Mouse (Mus musculus) CD4-positive, CD25-positive, alpha-beta regulatory T cell, adult 4 months (primary cell): Measurements from ENCODE around the gene Zdhhc7. TPM values are rescaled to one million over a fixed set of nuclear protein-coding genes. Genes with fewer than 3 reads are reported as not detected.

Source experiments
- ATAC-seq: one replicate; pipeline ENCODE4 v1.8.0; 2017
- polyA plus RNA-seq, 2 experiments: library from polyadenylated mRNA; unstranded; fragments of 100-300 nt; shearing (Covaris generic); gene quantifications; one replicate each; pipeline ENCODE4 v1.2.1; 2017

Zdhhc7 gene
- 1 to 10 TPM; 4.9 to 5.4 TPM for polyA plus RNA-seq

DNA sequence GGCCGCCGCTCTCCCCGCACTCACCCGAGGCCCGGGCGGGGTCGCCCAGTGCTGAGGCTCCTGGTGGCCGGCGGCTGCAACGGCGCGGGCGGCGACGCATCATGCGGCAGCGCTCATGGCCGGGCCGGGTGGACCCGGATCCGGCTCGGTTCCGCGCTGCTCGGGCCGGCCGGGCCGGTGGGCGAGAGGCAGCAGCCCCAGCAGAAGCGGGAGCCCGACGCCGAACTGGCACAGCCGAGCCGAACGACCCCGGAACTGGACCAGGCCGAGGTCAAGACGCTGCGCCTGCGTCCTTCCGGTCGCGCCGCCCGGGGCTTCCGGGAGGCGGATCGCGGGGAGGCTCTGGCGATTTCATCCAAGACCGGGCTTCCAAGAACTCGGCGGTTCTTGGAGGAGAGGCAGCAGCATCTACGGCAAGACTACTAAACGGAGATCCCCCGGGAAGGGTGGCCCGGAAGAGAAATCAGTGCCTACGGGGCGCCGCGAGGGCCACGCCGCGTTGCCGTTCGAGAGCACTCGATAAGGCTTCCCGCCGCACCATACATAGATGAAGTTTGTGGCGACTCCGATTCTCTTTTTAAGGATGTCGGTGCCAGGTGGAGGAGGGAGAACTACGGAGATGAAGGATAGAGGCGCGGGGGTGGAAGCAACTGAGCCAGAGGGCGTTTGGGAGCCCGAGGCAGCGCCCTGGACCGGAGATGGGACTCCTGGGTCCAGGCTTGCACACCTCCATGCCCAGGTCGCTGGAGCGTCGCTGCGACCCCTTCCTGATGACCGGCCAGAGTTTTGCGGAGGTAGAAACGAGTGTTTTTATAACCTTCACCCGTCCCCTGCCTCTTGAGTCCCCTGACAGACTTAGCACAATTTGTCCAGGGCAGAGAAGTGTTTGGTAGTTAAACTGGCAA, at the start of gene Zdhhc7:
Gene Zdhhc7, minus strand, starts transcription at position 415 of the 905 bp plus-strand sequence.
- ATAC-seq, result peak; percentile 79

GRCm38 (mm10) chr8:120150028-120150427, 48.7 kb upstream of the Zdhhc7 start:
- ATAC-seq, result no peak

GRCm38 (mm10) chr8:120146051-120146450, 44.8 kb upstream of the Zdhhc7 start:
- ATAC-seq, result no peak

GRCm38 (mm10) chr8:120144652-120145301, 43.5 kb upstream of the Zdhhc7 start:
- ATAC-seq, result no peak

DNA sequence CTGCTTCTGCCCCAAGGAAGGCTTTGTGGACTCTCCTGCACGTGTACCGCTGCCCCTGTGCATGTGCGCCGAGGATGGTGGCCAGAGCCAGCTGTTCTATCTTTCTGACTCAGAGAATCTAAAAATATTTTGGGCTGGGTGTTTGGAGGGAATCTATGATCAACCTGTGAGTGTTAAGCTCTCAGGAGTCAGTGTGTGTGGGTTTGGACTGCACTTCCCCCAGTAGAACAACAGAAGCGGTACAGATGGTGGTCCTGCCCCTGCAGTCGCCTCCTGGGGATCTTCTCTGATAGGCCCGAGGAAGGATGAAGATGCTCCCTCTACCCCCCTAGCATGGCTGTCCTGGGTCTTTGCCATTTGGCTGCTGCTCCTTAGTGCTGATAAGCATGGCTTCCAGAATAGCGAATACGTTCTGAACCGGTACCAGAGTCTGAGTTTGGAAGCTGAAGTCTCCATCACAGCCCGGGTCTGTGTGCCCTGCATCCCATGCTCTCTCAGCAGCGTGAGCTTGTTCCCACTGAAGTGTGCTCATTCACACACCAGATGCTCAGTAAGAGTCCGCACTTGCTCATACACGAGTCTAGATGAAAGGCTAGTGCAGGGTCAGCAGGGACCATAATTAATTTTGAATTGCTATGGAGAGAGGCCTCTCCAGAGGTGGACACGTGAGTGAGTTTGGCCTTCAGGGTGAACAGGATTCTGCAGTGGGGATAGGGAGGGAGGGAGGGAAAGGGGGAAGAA, 42.8 kb upstream of the Zdhhc7 start:
- no peak for ATAC-seq

DNA sequence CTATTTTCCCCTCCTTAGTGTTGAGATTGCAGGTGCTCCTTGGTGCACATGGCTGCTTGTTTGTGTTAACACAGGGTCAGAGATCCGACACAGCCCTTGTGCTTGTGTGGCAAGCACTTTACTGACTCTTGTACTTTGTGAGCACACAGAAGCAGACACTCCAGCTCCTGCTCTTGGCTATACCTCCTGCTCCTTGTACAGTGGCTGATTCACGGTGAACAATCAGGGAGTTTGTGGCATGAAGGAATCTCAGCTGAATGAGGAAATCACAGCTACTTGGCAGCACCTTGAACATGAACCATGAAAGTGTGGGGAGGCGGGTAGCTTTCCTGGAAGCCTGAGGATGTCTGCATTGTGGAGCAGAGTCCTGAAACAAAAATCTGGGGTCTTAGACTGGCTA, 39.5 kb upstream of the Zdhhc7 start:
- no peak for ATAC-seq

- ATAC-seq, result no peak
These were observed 37.7 kb upstream of the Zdhhc7 start for GRCm38 (mm10) chr8:120138958-120139357.

DNA sequence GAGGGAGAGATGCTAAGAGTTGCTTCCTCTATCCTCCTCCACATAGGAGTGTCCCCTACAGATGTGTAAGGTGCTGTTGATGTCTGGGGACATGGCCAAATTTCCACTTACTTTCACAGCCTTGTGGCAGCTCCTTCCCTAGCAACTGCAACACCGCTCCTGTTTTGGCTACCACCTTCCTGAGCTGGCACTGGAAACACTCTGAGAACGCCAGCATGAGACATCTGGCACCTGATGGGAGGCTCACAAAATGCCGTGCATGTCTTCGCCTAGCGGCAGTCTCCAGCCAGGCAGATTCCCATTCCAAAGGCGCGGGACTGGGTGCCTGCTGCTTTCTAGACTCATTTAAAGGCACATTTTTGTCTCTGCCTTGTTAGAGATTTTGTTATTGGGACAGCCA, 35.3 kb upstream of the Zdhhc7 start:
- no peak for ATAC-seq

- no peak for ATAC-seq
These were observed 34.4 kb upstream of the Zdhhc7 start for GRCm38 (mm10) chr8:120135687-120136086.

GRCm38 (mm10) chr8:120133169-120133568, 31.9 kb upstream of the Zdhhc7 start:
- ATAC-seq, result no peak

DNA sequence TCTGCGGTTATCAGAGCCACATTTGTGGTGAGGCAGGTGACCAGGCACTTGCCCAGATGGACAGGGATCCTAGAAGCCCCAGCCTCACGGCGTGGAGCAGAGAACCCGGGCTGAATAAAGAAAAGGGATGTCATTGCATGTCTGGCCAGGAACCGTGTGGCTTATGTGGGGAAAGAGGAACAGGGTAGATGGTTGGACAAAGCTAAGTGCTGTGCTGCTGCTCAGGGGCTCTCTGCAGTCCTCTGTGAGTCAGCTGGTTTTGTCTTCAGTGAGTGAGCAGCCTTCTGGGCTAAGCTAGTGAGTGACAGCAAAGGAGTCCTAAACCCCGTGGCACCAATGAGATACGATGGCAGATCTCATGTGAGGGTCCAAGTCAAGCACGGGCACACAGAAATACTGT, 29.9 kb upstream of the Zdhhc7 start:
- no peak for ATAC-seq

- ATAC-seq, result no peak
These were observed 28.3 kb upstream of the Zdhhc7 start for GRCm38 (mm10) chr8:120129547-120129946.

DNA sequence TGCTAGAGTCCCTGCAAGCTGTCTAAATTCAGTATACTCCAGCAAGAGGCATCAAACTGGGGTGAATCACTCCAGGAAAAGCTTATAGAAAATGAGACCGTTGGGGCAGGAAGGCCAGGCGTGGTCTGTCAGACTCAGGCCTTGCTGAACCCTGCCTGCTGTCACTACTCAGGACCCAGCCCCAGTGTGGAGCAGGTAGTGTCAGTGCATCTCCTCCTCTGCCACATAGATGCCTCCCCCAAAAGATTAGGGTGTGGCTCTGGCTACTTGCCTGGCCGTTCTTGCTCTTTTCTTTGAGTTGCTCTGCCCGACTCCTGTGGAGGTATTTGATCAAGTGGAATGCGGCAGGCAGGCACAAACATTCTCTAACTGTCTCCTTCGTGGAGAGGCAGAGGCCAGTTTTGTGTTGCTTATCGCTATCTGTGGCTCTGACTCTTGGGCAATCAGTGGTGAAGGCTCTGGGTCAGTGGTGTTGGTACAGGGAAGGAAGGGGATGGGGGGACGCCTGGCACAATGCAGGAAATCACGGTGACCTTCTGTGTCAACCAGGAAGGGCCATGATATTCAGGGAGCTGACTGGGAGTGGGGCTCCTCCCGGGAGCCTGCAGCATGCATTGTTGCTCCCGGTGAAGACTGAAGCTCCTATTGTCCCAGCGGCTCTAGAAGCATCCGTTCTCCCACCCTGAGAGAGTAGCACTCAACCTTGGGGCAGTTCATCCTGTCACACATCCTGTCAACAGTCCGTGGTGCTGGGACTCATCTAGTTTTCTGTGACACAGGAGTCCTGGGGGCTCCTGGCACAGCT, 25.3 kb upstream of the Zdhhc7 start:
- ATAC-seq, result no peak

DNA sequence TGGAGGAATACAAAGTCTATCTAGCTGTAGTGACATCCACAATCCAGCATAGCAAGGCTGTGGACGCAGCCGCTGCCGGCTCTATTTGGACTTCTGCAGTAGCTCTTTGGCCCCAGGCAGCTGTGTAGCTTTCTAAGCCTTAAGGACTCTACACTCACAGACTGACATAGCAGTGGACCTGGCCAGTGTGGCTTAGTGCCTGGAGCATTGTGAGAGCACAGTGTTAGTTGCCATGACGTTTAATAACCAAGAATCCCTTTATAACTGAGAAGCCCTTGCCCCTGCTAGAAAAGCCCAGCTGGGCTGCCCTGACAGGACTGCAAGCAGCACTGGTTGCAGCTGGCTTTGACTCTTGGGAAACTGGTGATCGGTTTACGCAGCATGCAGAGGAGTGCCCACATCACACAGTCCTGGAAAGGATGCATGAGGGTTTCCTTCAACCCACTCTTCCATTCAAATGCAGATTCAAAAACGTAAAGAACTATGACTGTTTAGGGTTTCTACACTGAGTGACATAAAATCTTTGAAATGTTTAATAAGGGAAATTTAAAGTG, 23.6 kb upstream of the Zdhhc7 start:
- ATAC-seq, result no peak

DNA sequence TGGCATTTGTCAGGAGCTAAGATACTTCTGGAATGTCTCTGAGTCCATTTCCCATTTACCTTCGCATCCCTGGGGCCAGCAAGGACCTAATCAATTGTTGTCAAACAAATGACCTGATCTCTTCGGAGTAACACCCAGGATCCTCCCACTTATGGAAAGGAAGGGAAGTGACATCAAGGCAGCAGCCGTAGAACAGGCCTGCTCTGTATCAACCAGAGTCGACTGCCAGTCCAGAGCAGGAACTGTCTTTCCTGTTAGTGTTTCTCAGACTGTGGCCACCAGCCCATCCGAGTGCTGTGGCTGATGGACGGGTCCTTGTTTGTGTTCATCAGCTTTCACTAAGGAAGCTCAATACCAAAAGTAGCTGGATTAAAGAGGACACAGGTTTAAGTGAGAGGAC, 23.0 kb upstream of the Zdhhc7 start:
- no peak for ATAC-seq

DNA sequence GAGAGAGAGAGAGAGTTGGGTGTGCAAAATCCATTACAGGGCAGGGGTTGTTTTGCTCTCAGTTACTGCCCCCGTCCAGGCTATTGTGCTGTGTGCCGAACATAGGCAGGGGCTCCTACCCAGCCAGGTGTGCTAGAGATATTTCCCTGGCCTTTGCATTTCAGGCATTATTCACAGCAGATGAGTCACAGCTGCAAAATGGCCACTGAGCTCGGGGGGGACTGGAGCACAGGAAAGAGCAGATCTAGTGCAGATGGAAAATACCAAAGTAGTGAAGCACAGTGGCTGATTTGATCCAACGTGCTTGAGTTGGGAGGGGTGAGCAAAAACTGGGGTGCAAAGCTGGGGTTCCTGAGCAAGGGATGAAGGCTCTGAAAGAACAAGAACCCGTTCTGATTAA, 19.7 kb upstream of the Zdhhc7 start:
- ATAC-seq, result no peak

- no peak for ATAC-seq
These were observed 18.6 kb upstream of the Zdhhc7 start for GRCm38 (mm10) chr8:120119931-120120330.

- ATAC-seq, result no peak
These were observed 18.1 kb upstream of the Zdhhc7 start for GRCm38 (mm10) chr8:120119429-120119828.

GRCm38 (mm10) chr8:120118847-120119246, 17.6 kb upstream of the Zdhhc7 start:
- no peak for ATAC-seq

DNA sequence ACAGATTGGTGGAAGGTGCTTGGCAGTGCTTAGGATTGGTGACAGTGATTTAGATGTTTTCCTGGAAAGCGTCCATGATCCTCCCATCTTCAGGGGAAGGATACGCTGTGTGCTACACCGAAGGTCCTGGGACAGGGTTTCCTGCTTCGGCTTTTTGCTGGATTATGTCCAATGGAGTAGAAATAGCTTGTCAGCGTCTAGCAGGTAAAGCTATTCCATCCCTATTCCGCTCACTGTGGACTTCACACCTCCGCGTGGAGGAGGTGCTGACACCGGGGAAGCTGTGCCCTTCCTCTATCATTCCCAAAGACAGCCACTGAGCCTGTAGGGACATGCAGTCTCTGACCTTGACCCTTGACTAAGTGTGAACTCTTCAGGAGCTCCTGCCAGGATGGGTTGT, 16.9 kb upstream of the Zdhhc7 start:
- ATAC-seq, result no peak

GRCm38 (mm10) chr8:120116600-120116999, 15.3 kb upstream of the Zdhhc7 start:
- no peak for ATAC-seq

GRCm38 (mm10) chr8:120114315-120114841, 13.1 kb upstream of the Zdhhc7 start:
- peak; percentile 10 for ATAC-seq
